Mouse (Mus musculus): Measurements from ENCODE around the gene Gng7. TPM values are rescaled to one million over a fixed set of nuclear protein-coding genes. Genes with fewer than 3 reads are reported as not detected.
"Not testable (repeated sequence)": the region's sequence is repeated elsewhere in the genome, so short reads cannot be mapped to it uniquely, and the experiment has no call there.

Gng7 gene
- polyA plus RNA-seq, 1 experiment from 2014 or later, result 25.6 TPM

- Histone ChIP-seq H3K27me3 (ENCODE audit: control insufficient read depth, insufficient read depth, low read depth, low read length) (no peaks in the 10 kb centered on the region), H3K4me1 (ENCODE audit: control insufficient read depth, insufficient read depth, low read length) (peaks cover 7% of the 10 kb centered on the region), H3K4me2 (ENCODE audit: low read length) (no peak overlapping the region), H3K36me3 (ENCODE audit: control insufficient read depth, insufficient read depth, low read length) (peaks cover 44% of the 10 kb centered on the region), H3K4me3 (ENCODE audit: low read depth, low read length) (no peak overlapping the region), H3K27ac (ENCODE audit: low read length) (no peak overlapping the region), H3K9ac (ENCODE audit: low read depth, low read length) (no peak overlapping the region), H3K9me3 (replicated peaks; ENCODE audit: control insufficient read depth, low read length, poor library complexity, severe bottlenecking) (no peaks in the 10 kb centered on the region)
- no peak for ATAC-seq
- 84% methylated on average over 5 of the region's 5 CpGs for WGBS
Observed at GRCm38 (mm10) chr10:81052577-81052976, 37.8 kb upstream of the Gng7 start.

- no peaks in the 10 kb centered on the region for H3K9me3 ChIP-seq (replicated peaks; ENCODE audit: control insufficient read depth, low read length, poor library complexity, severe bottlenecking)
- H3K4me2 ChIP-seq (ENCODE audit: low read length), result no peak overlapping the region
- WGBS, result 98% methylated on average over 6 of the region's 6 CpGs
- peaks cover 56% of the 10 kb centered on the region for H3K36me3 ChIP-seq (ENCODE audit: control insufficient read depth, insufficient read depth, low read length)
- no peak overlapping the region for H3K27ac ChIP-seq (ENCODE audit: low read length)
- H3K4me1 ChIP-seq (ENCODE audit: control insufficient read depth, insufficient read depth, low read length), result 0 out of 2 replicates have a peak, but pooled peaks cover 2% of the 10 kb centered on the region
- no peaks in the 10 kb centered on the region for H3K27me3 ChIP-seq (ENCODE audit: control insufficient read depth, insufficient read depth, low read depth, low read length)
- no peak overlapping the region for H3K4me3 ChIP-seq (ENCODE audit: low read depth, low read length)
- H3K9ac ChIP-seq (ENCODE audit: low read depth, low read length), result no peak overlapping the region
- no peak for ATAC-seq
Observed at GRCm38 (mm10) chr10:81051133-81051532, 36.4 kb upstream of the Gng7 start.

- Histone ChIP-seq H3K4me3 (ENCODE audit: low read depth, low read length) (no peak overlapping the region), H3K27me3 (ENCODE audit: control insufficient read depth, insufficient read depth, low read depth, low read length) (no peaks in the 10 kb centered on the region), H3K4me2 (ENCODE audit: low read length) (no peak overlapping the region), H3K36me3 (ENCODE audit: control insufficient read depth, insufficient read depth, low read length) (peaks cover 60% of the 10 kb centered on the region), H3K9ac (ENCODE audit: low read depth, low read length) (no peak overlapping the region), H3K27ac (ENCODE audit: low read length) (no peak overlapping the region), H3K4me1 (ENCODE audit: control insufficient read depth, insufficient read depth, low read length) (0 out of 2 replicates have a peak, but pooled peaks cover 1% of the 10 kb centered on the region), H3K9me3 (replicated peaks; ENCODE audit: control insufficient read depth, low read length, poor library complexity, severe bottlenecking) (no peaks in the 10 kb centered on the region)
- 89% methylated on average over 4 of the region's 4 CpGs for WGBS
- no peak for ATAC-seq
Observed at GRCm38 (mm10) chr10:81050645-81051044, 35.9 kb upstream of the Gng7 start.

- not testable (repeated sequence) for H3K27ac ChIP-seq (ENCODE audit: low read length); H3K27me3 ChIP-seq (ENCODE audit: control insufficient read depth, insufficient read depth, low read depth, low read length); H3K9me3 ChIP-seq (replicated peaks; ENCODE audit: control insufficient read depth, low read length, poor library complexity, severe bottlenecking); H3K4me1 ChIP-seq (ENCODE audit: control insufficient read depth, insufficient read depth, low read length); H3K4me3 ChIP-seq (ENCODE audit: low read depth, low read length); H3K9ac ChIP-seq (ENCODE audit: low read depth, low read length); ATAC-seq; H3K4me2 ChIP-seq (ENCODE audit: low read length)
- WGBS, result 93% methylated on average over 13 of the region's 14 CpGs
- peaks cover 57% of the 10 kb centered on the region for H3K36me3 ChIP-seq (ENCODE audit: control insufficient read depth, insufficient read depth, low read length)
Observed at GRCm38 (mm10) chr10:81045246-81045645, 30.5 kb upstream of the Gng7 start.

GRCm38 (mm10) chr10:81041458-81042175 lies 26.9 kb upstream of the Gng7 start:
- H3K4me1 ChIP-seq (ENCODE audit: control insufficient read depth, insufficient read depth, low read length), result 0 out of 2 replicates have a peak, but pooled peaks cover 3% of the 10 kb centered on the region
- no peak for ATAC-seq
- no peak overlapping the region for H3K4me3 ChIP-seq (ENCODE audit: low read depth, low read length)
- H3K36me3 ChIP-seq (ENCODE audit: control insufficient read depth, insufficient read depth, low read length), result peaks cover 24% of the 10 kb centered on the region
- no peaks in the 10 kb centered on the region for H3K9me3 ChIP-seq (replicated peaks; ENCODE audit: control insufficient read depth, low read length, poor library complexity, severe bottlenecking)
- no peak overlapping the region for H3K27ac ChIP-seq (ENCODE audit: low read length)
- 31% methylated on average over 13 of the region's 13 CpGs for WGBS
- no peak overlapping the region for H3K9ac ChIP-seq (ENCODE audit: low read depth, low read length)
- H3K4me2 ChIP-seq (ENCODE audit: low read length), result no peak overlapping the region
- no peaks in the 10 kb centered on the region for H3K27me3 ChIP-seq (ENCODE audit: control insufficient read depth, insufficient read depth, low read depth, low read length)

GRCm38 (mm10) chr10:81036988-81037580 lies 22.3 kb upstream of the Gng7 start, which contains the start of gene Slc39a3:
Slc39a3 (minus strand) TSS chr10:81037426.
- Histone ChIP-seq H3K27ac (ENCODE audit: low read length) (peak within 1 kb of the TSS; percentile 75), H3K27me3 (ENCODE audit: control insufficient read depth, insufficient read depth, low read depth, low read length) (no peaks in the 10 kb centered on the region), H3K36me3 (ENCODE audit: control insufficient read depth, insufficient read depth, low read length) (peaks cover 5% of the 10 kb centered on the region), H3K4me2 (ENCODE audit: low read length) (peak within 1 kb of the TSS; percentile 70), H3K9ac (ENCODE audit: low read depth, low read length) (peak within 1 kb of the TSS; percentile 85), H3K9me3 (replicated peaks; ENCODE audit: control insufficient read depth, low read length, poor library complexity, severe bottlenecking) (no peaks in the 10 kb centered on the region), H3K4me3 (ENCODE audit: low read depth, low read length) (peak within 1 kb of the TSS; percentile 86), H3K4me1 (ENCODE audit: control insufficient read depth, insufficient read depth, low read length) (peaks cover 16% of the 10 kb centered on the region)
- WGBS, result under 1% methylated on average over 33 of the region's 35 CpGs
- ATAC-seq, result peak; percentile 99

GRCm38 (mm10) chr10:81036251-81036650 lies 21.5 kb upstream of the Gng7 start:
- 66% methylated on average over 6 of the region's 7 CpGs for WGBS
- no peak overlapping the region for H3K9ac ChIP-seq (ENCODE audit: low read depth, low read length)
- no peak overlapping the region for H3K4me2 ChIP-seq (ENCODE audit: low read length)

GRCm38 (mm10) chr10:81033586-81033985 lies 18.8 kb upstream of the Gng7 start:
- no peak overlapping the region for H3K4me3 ChIP-seq (ENCODE audit: low read depth, low read length)
- H3K36me3 ChIP-seq (ENCODE audit: control insufficient read depth, insufficient read depth, low read length), result peaks cover 18% of the 10 kb centered on the region
- no peak overlapping the region for H3K9ac ChIP-seq (ENCODE audit: low read depth, low read length)
- no peak overlapping the region for H3K27ac ChIP-seq (ENCODE audit: low read length)
- 86% methylated on average over 10 of the region's 10 CpGs for WGBS
- H3K9me3 ChIP-seq (replicated peaks; ENCODE audit: control insufficient read depth, low read length, poor library complexity, severe bottlenecking), result no peaks in the 10 kb centered on the region
- no peaks in the 10 kb centered on the region for H3K27me3 ChIP-seq (ENCODE audit: control insufficient read depth, insufficient read depth, low read depth, low read length)
- no peak overlapping the region for H3K4me2 ChIP-seq (ENCODE audit: low read length)
- peaks cover 16% of the 10 kb centered on the region for H3K4me1 ChIP-seq (ENCODE audit: control insufficient read depth, insufficient read depth, low read length)
- no peak for ATAC-seq

More at GRCm38 (mm10) chr10:81036251-81036650, 21.5 kb upstream of the Gng7 start:
- Histone ChIP-seq H3K27ac (ENCODE audit: low read length) (no peak overlapping the region), H3K4me3 (ENCODE audit: low read depth, low read length) (no peak overlapping the region), H3K4me1 (ENCODE audit: control insufficient read depth, insufficient read depth, low read length) (peaks cover 16% of the 10 kb centered on the region), H3K27me3 (ENCODE audit: control insufficient read depth, insufficient read depth, low read depth, low read length) (no peaks in the 10 kb centered on the region), H3K9me3 (replicated peaks; ENCODE audit: control insufficient read depth, low read length, poor library complexity, severe bottlenecking) (no peaks in the 10 kb centered on the region), H3K36me3 (ENCODE audit: control insufficient read depth, insufficient read depth, low read length) (peaks cover 9% of the 10 kb centered on the region)
- no peak for ATAC-seq

- H3K27ac ChIP-seq (ENCODE audit: low read length), result no peak overlapping the region
- H3K9me3 ChIP-seq (replicated peaks; ENCODE audit: control insufficient read depth, low read length, poor library complexity, severe bottlenecking), result no peaks in the 10 kb centered on the region
- peaks cover 15% of the 10 kb centered on the region for H3K4me1 ChIP-seq (ENCODE audit: control insufficient read depth, insufficient read depth, low read length)
- H3K4me2 ChIP-seq (ENCODE audit: low read length), result no peak overlapping the region
- H3K27me3 ChIP-seq (ENCODE audit: control insufficient read depth, insufficient read depth, low read depth, low read length), result no peaks in the 10 kb centered on the region
- H3K9ac ChIP-seq (ENCODE audit: low read depth, low read length), result no peak overlapping the region
- peaks cover 18% of the 10 kb centered on the region for H3K36me3 ChIP-seq (ENCODE audit: control insufficient read depth, insufficient read depth, low read length)
- no peak overlapping the region for H3K4me3 ChIP-seq (ENCODE audit: low read depth, low read length)
- ATAC-seq, result no peak
- 50% methylated on average over 10 of the region's 10 CpGs for WGBS
Observed at GRCm38 (mm10) chr10:81029031-81029430, 14.3 kb upstream of the Gng7 start.
